Mouse (Mus musculus): Measurements from ENCODE around the gene Ms4a12. TPM values are rescaled to one million over a fixed set of nuclear protein-coding genes. Genes with fewer than 3 reads are reported as not detected.

The Ms4a12 gene
- polyA plus RNA-seq, 2 experiments, result not detected

DNA sequence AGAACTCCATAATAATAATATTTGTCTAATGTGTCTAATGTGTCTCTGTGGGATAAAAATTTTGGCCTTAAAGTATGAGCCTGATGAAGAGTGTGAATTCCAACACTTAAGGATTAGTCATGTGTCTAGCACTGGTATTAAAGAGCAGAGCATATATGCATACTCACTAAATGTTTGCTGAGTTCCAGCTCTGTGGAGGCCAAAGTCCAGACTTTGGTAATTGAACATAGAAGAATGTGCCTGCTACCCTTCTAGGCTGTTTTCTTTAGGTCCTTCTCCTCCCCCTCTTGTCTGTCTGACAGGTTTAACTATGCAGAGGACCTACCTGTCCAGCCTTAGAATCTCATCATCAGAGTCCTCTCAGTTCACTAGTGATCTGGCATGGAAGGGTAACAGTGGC is 3.6 kb upstream of the Ms4a12 start:
- no peak for DNase-seq (ENCODE audit: low spot score)
- ATAC-seq (ENCODE audit: low FRiP score, low read depth), result no peak
- Histone ChIP-seq H3K4me2 (replicated peaks; ENCODE audit: low read depth, low read length, severe bottlenecking) (no peak overlapping the region), H3K36me3 (ENCODE audit: control insufficient read depth, insufficient read depth, low read length) (no peaks in the 10 kb centered on the region), H3K27ac (replicated peaks; ENCODE audit: low read depth, low read length) (no peak overlapping the region), H3K27me3 (ENCODE audit: control insufficient read depth, insufficient read depth, low read length) (no peaks in the 10 kb centered on the region), H3K4me1 (ENCODE audit: control insufficient read depth, insufficient read depth, low read length) (0 out of 2 replicates have a peak, but pooled peaks cover 3% of the 10 kb centered on the region), H3K9me3 (ENCODE audit: control insufficient read depth, low read length) (no peaks in the 10 kb centered on the region), H3K4me3 (replicated peaks; ENCODE audit: low read length) (no peak overlapping the region), H3K9ac (ENCODE audit: low read depth, low read length, severe bottlenecking) (no peak overlapping the region)
- TF ChIP-seq POLR2A (IDR thresholded peaks at IDR 0.05; ENCODE audit: borderline replicate concordance, extremely low read depth, insufficient read depth, insufficient read length), result no peak

DNA sequence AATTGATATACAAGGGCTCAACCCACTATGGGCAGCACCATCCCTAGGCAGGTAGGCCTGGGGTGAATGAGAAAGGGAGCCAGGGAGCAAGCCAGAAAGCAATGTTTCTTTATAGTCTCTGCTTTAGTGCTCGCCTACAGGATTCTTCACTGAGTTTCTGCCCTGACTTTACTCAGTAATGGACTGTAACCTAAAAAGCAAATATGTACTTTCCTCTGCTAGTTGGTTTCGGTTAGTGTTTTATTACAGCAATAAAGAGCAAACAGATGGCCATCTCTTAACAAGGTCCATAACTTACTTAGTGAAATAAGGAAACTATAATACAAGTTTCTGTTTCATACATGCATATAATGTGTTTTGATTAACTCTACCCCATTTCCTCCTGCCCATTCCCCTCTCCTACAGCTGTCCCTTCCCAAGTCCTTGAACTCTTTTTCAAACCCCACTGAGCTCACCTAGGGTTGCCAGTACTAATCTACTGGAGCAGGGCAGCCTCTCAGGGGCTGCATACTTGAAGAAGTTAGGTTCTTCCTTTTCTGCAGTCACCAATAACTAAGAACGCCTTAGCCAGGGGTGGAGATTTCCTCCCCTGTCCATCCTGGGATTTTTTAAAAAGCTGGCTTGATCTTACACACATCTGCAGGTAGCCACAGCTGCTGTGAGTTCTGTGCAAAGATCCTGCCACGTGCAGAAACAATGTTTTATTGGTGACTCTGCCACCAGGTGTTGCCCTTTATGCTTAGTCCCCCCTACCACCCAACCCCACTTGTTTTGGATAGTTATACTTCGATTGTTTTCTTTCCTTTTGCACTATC is 2.9 kb upstream of the Ms4a12 start:
- Histone ChIP-seq H3K27ac (replicated peaks; ENCODE audit: low read depth, low read length) (0 out of 2 replicates have a peak overlapping the region, but pooled peaks have one; percentile 38), H3K9ac (ENCODE audit: low read depth, low read length, severe bottlenecking) (no peak overlapping the region), H3K4me2 (replicated peaks; ENCODE audit: low read depth, low read length, severe bottlenecking) (no peak overlapping the region), H3K9me3 (ENCODE audit: control insufficient read depth, low read length) (no peaks in the 10 kb centered on the region), H3K4me3 (replicated peaks; ENCODE audit: low read length) (no peak overlapping the region), H3K4me1 (ENCODE audit: control insufficient read depth, insufficient read depth, low read length) (0 out of 2 replicates have a peak, but pooled peaks cover 3% of the 10 kb centered on the region), H3K27me3 (ENCODE audit: control insufficient read depth, insufficient read depth, low read length) (no peaks in the 10 kb centered on the region), H3K36me3 (ENCODE audit: control insufficient read depth, insufficient read depth, low read length) (no peaks in the 10 kb centered on the region)
- DNase-seq (ENCODE audit: low spot score) (peak; percentile 18), ATAC-seq (ENCODE audit: low FRiP score, low read depth) (no peak)
- WGBS, result 19% methylated on average over 5 of the region's 5 CpGs
- no peak for TF ChIP-seq POLR2A (IDR thresholded peaks at IDR 0.05; ENCODE audit: borderline replicate concordance, extremely low read depth, insufficient read depth, insufficient read length)

DNA sequence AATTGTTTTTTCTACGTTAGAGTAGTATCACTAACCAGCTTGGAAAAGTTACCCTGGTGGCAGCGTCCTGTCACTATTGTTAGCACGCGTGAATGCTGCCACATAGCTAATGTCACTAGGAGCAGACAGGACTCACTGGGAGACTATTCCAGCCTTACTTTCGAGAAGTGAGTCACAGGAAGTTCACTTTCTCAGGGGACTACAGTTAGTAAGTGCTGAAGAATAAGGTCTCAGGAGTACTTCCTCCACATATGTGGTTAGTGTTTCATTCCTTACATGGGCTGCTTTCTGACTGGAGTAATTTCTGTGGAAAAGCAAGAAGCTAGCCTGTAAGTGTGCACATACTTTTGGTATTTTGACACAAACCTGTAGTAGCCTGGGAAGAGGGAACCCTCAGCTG is 2.0 kb upstream of the Ms4a12 start:
- H3K27ac ChIP-seq (replicated peaks; ENCODE audit: low read depth, low read length), result no peak overlapping the region
- DNase-seq (ENCODE audit: low spot score) (no peak), ATAC-seq (ENCODE audit: low FRiP score, low read depth) (no peak)
- H3K9ac ChIP-seq (ENCODE audit: low read depth, low read length, severe bottlenecking), result no peak overlapping the region
- no peaks in the 10 kb centered on the region for H3K36me3 ChIP-seq (ENCODE audit: control insufficient read depth, insufficient read depth, low read length)
- 80% methylated on average over 5 of the region's 5 CpGs for WGBS
- H3K4me3 ChIP-seq (replicated peaks; ENCODE audit: low read length), result no peak overlapping the region
- no peak overlapping the region for H3K4me2 ChIP-seq (replicated peaks; ENCODE audit: low read depth, low read length, severe bottlenecking)
- TF ChIP-seq POLR2A (IDR thresholded peaks at IDR 0.05; ENCODE audit: borderline replicate concordance, extremely low read depth, insufficient read depth, insufficient read length), result no peak
- H3K27me3 ChIP-seq (ENCODE audit: control insufficient read depth, insufficient read depth, low read length), result no peaks in the 10 kb centered on the region
- 0 out of 2 replicates have a peak, but pooled peaks cover 3% of the 10 kb centered on the region for H3K4me1 ChIP-seq (ENCODE audit: control insufficient read depth, insufficient read depth, low read length)
- H3K9me3 ChIP-seq (ENCODE audit: control insufficient read depth, low read length), result no peaks in the 10 kb centered on the region

GRCm38 (mm10) chr19:11196546-11196945 is 35.7 kb downstream of the Ms4a12 start, which contains the start of gene Ms4a13:
Gene Ms4a13 (minus strand): TSS chr19:11196737.
- no peak within 1 kb of the TSS for H3K9ac ChIP-seq (ENCODE audit: low read depth, low read length, severe bottlenecking)
- TF ChIP-seq POLR2A (IDR thresholded peaks at IDR 0.05; ENCODE audit: borderline replicate concordance, extremely low read depth, insufficient read depth, insufficient read length), result no peak
- H3K36me3 ChIP-seq (ENCODE audit: control insufficient read depth, insufficient read depth, low read length), result no peaks in the 10 kb centered on the region
- no peak within 1 kb of the TSS for H3K4me3 ChIP-seq (replicated peaks; ENCODE audit: low read length)
- no peaks in the 10 kb centered on the region for H3K9me3 ChIP-seq (ENCODE audit: control insufficient read depth, low read length)
- ATAC-seq (ENCODE audit: low FRiP score, low read depth) (no peak), DNase-seq (ENCODE audit: low spot score) (no peak)
- no peak within 1 kb of the TSS for H3K27ac ChIP-seq (replicated peaks; ENCODE audit: low read depth, low read length)
- no peaks in the 10 kb centered on the region for H3K4me1 ChIP-seq (ENCODE audit: control insufficient read depth, insufficient read depth, low read length)
- H3K4me2 ChIP-seq (replicated peaks; ENCODE audit: low read depth, low read length, severe bottlenecking), result no peak within 1 kb of the TSS
- 72% methylated on average over 12 of the region's 12 CpGs for WGBS
- H3K27me3 ChIP-seq (ENCODE audit: control insufficient read depth, insufficient read depth, low read length), result no peaks in the 10 kb centered on the region

DNA sequence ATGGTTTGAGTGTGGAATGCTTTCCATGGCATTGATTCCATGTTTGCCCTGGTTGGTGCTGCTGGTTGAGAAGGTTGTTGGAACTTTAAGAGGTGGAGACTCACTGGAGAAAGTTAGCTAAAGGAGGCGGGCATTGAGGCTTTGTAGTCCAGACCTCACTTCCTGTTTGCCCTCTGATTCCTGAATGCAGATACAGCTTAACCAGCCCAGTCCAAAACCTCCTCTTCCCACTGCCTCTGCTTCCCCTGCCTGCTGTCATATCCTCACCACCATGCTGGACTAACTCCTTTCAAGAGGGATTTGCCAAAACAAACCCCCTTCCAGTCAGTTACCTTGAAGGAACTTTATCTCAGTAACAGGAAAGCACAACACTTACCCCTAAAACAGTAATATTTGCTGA is 39.7 kb downstream of the Ms4a12 start:
- Histone ChIP-seq H3K36me3 (ENCODE audit: control insufficient read depth, insufficient read depth, low read length) (no peaks in the 10 kb centered on the region), H3K4me2 (replicated peaks; ENCODE audit: low read depth, low read length, severe bottlenecking) (no peak overlapping the region), H3K9ac (ENCODE audit: low read depth, low read length, severe bottlenecking) (no peak overlapping the region), H3K4me3 (replicated peaks; ENCODE audit: low read length) (no peak overlapping the region), H3K4me1 (ENCODE audit: control insufficient read depth, insufficient read depth, low read length) (no peaks in the 10 kb centered on the region), H3K27ac (replicated peaks; ENCODE audit: low read depth, low read length) (no peak overlapping the region), H3K27me3 (ENCODE audit: control insufficient read depth, insufficient read depth, low read length) (no peaks in the 10 kb centered on the region), H3K9me3 (ENCODE audit: control insufficient read depth, low read length) (no peaks in the 10 kb centered on the region)
- DNase-seq (ENCODE audit: low spot score), result no peak
- 52% methylated on average over 1 of the region's 1 CpGs for WGBS
- ATAC-seq (ENCODE audit: low FRiP score, low read depth), result no peak
- TF ChIP-seq POLR2A (IDR thresholded peaks at IDR 0.05; ENCODE audit: borderline replicate concordance, extremely low read depth, insufficient read depth, insufficient read length), result no peak
